Mouse (Mus musculus) layer of hippocampus, adult 9-11 months (tissue): ENCODE data around the gene Frmd5.
"Not testable (repeated sequence)": the region's sequence is repeated elsewhere in the genome, so short reads cannot be mapped to it uniquely, and the experiment has no call there.

Experiments used
- DNase-seq: peaks from one replicate; pipeline ENCODE4 v3.0.0; 2022

Frmd5 gene

DNA sequence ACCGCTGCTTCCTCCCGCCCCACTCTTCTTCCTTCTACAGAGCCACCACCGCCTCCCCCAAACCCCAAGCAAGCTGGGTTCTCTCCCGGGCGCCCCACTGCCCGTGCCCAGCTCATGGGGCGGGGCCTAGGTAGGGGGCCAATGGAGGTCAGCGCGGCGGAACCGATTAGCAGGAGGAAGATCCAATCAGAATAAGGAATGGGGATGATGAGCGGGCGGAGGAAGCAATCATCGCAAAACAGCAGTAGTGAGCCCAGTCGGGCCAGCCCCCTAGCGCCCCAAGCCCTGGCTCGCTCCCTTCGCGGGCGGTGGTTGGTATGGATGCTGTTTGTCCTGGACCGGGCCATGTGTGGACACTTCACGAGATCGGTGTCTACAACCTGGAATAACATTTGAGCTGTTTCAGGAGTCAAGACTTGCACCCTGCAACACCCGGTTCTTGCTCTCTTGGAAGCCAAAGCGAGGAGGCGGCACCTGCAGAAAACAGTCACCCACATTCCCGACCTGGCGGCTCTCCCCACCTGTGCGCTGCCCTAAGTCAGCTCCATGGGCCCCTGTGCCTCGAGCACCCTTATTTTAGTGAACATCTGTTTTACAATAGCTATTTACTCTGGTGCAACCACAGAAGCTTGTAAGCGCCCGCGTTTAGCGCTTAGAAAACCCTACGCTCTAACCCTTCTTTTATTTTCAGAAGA, at the start of gene Frmd5:
Frmd5 (minus strand) TSS at position 129 of the 695 bp plus-strand sequence.
- peak; percentile 96 for DNase-seq

DNA sequence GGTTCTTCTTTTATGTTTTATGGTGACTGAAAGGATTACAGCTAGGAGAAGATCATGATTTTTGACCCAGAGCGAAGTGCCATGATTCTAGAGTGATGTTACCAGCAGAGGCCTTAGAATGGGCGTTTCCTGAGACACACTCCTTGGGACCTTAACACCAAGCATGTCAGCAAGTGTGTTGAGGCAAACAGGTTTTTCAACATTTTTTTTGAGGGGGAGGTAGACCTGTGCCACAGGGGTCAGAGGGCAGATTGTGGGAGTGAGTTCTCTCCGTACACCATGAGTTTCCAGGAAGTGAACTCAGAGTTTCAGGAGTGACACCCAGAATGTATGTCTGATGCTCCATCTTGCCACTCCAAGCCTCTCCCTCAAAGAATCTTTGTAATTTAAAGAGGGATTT, 47.1 kb upstream of the Frmd5 start:
- no peak for DNase-seq

DNA sequence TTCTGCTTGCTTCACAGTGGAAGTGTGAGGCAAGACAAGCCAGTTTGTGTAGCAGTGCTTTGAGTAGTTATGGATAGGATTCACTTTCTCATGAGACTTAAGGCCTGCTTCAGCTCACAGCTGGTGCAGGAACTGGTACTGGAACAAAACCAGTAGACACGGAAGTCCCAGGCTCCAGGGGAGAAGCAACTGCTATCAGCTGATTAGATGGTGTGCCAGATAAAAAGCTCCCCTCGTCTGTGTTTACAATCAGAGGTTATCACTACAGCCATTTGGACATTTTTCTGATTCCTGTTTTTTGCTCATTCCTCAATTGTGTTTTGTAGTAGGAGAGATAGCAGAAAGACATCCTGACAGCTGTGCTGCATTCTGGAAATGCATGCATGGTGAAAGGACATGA, 45.2 kb upstream of the Frmd5 start:
- DNase-seq = no peak

DNA sequence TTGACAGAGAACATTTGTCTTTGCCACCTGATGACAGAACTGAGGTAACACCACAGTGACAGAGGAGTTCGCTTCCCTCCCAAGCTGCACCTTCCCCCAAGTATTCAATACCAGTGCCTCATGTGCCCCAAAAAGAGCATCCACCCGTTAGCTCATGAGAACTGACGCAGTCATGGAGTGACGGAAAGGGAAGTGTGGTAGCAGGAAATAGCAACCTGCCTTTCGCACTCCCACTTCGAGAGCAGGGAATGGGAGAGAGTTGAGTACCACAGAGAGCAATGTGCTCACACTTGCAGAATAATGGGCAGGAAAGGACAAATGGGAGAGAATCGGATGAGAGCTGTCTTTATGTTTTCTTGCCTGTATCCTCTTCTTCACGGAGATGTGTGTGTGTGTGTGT, 39.2 kb upstream of the Frmd5 start:
- DNase-seq = no peak

DNA sequence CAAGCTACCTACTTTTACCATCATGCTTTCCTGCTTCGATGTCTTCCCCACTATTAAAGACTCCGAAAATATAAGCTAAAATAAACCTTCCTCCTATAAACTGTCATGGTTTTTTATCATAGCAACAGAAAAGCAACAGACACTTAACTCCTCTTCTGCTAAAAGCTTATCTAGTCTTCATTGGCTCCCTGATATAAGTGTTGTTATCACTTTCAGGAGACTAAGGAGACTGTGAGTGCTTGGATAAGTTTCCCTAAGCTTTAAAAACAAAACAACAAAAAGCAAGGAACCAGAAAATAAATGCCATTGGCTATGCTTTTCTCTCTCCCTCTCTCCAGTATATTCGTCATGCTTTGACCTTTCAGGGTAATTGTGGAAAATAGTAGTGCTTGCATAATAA, 35.4 kb upstream of the Frmd5 start:
- no peak for DNase-seq

DNA sequence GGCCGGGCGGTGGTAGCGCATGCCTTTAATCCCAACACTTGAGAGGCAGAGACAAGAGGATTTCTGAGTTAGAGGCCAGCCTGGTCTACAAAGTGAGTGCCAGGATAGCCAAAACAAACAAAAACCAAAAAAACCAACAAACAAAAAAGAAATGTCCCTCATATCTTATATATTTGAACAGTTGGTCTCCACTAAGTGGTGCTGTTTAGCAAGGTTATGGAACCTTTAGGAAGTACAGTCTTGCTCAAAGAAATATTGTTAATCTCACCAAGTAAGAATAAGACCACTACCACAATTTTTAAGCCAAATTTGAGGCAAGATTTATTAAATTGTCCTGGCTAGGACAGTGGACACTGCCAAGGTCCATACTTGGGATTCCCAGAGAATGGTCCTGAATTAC, 34.6 kb upstream of the Frmd5 start:
- DNase-seq = no peak

DNA sequence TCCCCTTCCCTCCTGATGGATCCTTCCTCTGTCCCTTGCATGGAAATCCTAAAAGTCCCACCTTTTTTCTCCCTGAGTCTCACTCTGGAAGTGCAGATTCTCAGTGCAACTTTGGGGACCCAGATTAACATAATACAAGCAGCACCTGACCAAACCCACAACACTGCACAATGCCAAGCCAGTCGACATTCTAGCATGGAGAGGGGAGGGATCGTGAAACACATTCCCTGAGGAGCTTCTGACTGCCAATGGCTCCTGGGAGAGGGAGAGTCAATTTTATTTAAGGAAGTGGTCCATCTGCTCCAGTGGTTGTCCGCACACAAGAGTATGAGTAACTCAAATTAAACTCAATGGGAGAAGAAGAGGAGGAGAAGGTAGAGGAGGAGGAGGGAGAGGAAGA, 28.0 kb upstream of the Frmd5 start:
- no peak for DNase-seq

DNA sequence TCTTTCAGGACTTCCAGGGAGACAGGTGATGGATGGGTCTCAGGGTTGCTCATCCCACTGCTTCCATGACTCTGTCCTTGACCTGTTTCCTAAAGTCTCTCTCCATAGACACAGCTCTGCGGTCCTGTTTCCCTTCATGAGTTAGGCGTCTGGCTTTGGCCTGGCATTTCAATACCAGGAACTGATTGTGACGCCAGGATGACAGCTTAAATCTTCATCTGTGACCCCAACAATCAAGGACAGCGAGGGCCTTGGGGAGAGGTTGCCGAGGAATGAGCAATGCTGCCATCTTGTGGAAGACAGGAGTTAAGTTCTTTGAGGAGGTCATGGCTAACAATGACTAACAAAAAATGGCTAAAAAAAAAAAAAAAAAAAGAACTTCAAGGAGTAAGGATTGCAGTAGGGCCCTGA, 25.6 kb upstream of the Frmd5 start:
- peak; percentile 24 for DNase-seq

DNA sequence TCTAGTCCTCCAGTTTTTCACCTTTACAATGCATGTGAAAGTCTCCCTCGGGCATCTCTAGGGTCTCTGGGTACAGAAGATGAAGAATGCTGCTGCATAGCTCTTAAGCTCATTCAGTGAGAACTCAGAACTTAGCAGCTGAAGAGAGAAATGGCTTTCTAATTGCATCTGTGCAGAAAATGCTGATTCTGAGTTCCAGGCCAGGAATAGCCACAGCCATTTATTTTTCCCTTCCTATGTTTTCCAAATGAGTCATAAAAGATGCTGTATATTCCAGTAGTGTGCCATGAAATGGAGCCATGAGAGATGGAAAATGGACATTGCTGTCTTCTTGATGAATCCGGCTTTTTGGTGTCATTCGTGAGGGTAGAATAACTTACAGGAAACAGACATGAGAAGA, 21.5 kb upstream of the Frmd5 start:
- DNase-seq = no peak

DNA sequence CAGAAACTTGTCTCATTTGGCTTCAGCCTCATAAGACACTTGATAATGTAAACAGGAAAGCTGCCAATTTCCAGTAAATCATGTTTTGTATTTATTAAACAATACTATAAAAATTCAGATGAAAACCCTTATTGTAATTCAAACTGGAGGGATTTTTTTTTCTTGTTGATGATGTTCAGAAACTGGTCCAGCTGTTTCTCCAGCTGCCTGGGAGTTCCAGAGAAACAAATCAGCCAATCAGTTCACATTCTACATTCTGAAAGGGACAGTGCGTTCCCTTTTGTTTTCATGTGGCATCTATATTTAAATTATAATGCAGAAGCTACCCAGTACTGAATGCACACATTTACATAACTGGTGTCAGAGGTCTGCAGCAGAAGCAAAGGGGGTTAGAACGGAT, 19.3 kb upstream of the Frmd5 start:
- DNase-seq = no peak

DNA sequence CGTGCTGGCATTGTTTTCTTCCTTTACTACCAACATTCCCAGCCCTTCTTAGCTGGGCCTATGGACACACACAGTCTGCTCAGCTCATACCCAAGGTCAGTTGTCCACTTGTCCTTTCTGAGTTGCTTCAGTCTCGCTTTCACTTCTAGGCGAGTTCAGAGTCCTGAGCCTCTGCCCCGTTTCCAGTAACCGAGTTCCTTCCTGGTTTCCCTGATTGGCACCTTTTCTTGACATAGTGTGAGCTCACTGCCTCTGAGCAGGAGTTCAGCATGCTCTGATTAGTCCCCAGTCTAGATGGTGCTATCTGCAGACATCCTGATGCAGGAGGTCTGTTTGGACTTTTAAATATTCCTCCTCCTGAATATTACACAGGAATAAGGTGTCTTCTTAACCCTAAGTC, 17.8 kb upstream of the Frmd5 start:
- DNase-seq = no peak

DNA sequence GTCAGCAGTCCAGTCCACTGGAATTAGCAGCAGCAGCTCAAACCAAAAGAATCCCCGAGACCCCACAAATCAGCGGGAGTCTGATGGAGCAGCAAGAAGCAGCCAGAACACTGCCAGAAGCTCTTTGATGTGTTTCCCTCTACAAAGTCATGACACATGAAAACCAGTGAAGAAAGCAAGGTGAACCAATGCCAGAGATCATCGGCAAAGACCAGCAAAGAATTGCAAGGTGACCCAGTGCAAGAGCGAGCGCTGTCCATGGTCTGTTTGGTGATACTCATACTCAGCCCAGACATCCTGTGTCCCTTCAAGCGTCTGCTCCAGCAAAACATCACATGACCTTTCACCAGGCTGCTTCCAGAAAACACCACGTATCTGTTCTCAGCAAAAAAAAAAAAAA, 14.9 kb upstream of the Frmd5 start:
- DNase-seq = no peak

DNA sequence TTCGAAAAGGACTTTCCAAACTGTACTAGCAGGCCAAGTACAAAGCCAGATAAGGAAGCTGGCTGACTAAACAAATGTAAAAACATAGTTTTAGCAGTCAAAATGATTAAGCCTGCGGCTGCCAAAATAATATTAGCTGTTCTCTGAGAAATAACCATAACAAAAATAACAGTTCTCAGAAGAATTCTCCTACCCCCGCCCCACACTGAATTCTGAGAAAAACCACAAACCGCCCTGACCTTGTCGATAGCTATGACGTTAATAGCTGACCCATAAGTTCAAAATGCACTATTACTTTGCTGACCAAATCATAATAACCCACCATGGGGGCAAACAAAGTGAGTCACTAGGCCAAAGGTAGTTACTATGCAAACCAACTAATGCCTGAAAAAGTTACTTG, 4.0 kb upstream of the Frmd5 start:
- not testable (repeated sequence) for DNase-seq

DNA sequence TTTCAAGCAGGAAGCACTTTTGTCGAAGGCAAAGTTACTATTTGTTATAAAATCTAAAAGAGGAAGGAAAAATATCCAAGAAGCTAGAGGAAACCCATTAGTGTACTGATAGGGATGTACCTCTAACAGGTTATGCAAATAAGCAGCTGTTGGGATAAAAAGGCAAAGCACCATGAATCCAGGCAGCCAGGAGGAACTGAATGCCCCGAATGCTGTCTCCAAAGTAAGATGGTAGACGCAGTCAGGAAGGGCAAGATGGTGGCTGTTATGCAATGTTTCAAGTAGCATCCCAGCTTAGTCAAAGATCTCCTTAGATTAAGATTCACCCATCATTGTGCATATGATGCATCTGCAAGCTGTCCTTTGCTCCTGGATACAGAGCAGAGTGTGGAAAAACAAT, 2.2 kb upstream of the Frmd5 start:
- DNase-seq = no peak

DNA sequence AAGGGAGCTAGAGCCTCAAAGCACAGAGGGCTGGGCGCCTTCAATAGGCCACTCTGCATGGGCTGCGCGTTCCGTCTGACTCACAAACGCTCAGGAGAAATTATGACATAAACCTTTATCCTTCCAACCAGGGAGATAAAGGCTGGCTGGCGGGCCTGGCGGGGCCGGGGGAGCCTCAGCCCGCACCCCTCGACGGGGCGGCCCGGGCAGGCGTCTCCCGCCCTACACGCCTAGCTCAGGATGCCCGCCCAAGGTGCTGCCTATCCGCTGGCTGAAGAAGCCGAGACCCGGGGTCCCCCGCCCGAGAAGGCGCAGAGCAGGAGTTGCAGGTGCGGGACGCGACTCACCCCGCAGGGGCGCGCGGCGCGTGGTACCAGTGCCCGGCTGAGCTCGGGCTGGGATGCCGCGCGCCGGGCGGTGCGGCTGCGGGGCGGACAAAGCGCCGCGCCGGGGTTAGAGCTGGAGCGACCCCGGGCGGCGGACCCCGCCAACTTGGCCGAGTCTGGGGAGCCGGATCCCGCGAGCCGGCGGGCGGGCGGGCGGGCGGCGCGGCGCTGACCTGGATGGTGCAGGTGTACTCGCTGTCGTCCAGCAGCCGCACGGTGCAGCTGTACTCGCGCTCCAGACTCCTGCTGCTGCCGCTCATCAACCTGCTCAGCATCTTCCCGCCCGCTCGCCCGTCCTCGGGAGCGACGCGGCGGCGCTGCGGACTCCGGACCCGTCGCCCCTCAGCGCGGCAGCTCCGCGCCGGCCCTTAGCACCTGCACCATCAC, 530 bp downstream of the Frmd5 start:
- no peak for DNase-seq

DNA sequence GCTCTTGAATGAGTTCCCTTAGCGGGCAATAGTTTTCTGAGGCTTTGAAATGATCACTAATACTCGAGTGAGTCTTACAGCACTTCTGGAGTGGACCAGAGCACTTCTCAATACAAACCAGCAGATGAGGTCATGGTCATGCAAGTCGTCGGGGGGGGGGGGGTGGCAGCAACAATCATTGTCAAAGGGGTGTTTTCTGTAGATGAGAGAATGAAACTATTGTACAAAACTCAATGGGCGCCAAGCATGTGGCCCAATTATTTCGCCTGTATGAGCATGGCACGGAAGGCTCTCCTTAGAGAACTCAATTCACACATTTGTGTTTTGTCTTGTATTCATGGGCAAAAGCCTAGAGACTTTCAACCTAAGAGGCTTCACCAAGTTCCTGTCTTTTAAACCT, 7.8 kb downstream of the Frmd5 start:
- peak; percentile 65 for DNase-seq

DNA sequence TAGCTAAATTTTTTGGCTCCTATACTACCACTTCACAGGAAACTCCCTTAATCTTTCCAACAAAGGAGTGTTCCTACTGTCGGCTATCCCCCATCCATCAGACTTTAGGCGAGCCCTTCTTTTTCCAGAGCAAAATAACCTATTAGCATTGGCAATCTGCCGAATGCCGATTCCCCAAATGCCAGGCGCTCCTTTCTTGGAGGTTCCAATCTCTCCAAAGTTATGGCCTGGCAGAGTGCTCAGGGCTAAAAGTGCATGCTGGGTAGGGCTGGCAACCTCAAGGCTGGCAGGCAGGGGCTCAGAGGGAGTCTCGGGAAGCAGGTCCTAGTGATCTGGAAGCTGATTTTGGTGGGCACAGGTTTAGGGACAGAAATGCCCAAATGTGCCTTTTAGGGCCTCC, 10.9 kb downstream of the Frmd5 start:
- DNase-seq = no peak

DNA sequence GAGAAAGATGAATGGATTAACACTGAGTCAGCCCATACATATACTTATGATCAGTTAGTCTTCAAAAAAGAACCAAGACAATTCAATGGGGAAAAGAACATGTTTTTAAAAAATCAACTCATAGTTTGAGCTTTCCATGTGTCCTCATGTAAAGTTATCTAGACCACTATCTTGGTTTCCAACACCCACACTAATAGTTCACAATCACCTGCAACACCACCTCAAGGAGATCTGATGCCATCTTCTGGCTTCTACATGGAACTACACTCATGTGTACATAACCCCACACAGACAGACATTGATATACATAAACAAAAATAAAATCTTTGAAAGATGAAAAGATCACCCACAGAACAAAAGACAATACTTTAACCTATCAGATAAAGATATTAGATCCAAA, 17.1 kb downstream of the Frmd5 start:
- no peak for DNase-seq

DNA sequence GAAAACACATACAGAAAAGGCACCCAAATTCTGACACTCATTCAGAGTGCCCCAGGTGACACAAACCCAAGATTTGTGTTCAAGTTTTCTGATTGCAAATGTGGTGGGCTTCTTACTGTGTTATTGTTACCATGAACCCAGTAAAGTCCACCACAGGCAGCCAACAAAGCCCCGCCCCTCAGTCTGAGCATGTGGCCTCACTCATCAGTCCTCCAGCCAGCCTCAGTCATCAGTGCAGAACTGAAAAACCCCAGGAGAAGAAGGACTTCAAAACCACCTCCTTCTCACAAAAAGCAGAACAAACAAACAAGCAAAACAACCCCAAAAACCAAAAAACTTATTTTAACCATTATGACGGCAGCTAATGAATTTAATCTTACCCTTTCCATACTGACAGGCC, 18.5 kb downstream of the Frmd5 start:
- DNase-seq = no peak

DNA sequence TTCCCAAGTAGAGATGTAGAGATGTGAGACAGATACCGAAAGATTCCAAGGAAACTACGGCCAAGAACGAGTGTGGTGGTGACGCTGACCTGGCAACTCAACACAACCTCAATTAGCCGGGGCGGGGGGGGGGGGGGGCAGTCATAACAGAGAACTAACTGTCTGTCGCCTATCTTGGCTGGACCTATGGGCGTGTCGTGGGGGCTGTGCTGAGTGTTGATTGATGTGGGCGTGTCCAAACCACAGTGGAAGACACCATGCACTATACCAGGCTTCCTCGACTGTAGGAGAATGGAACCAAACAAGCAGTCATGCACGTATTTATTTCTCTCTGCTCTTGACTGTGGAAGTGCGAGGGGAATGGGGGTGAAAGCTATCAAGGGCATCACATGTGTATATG, 19.1 kb downstream of the Frmd5 start:
- DNase-seq = peak; percentile 63

DNA sequence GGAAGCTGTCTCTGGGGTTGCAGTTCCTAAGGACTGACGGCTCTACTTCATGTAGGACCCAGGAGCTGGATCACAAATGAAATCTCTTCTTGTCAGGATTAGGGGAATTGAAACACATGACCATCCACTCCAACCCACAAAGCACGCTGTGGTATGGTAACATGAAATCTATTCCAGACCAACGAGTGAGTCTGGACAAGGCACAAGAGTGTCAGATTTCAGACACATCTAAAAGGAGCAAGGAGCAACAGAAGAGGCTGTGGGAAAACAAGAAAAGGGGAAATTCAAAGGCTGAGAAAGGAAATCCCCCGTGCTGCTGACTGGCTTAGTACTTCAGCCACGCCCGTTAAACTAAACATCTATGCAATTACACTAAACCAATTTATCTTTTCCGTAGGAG, 19.6 kb downstream of the Frmd5 start:
- no peak for DNase-seq

DNA sequence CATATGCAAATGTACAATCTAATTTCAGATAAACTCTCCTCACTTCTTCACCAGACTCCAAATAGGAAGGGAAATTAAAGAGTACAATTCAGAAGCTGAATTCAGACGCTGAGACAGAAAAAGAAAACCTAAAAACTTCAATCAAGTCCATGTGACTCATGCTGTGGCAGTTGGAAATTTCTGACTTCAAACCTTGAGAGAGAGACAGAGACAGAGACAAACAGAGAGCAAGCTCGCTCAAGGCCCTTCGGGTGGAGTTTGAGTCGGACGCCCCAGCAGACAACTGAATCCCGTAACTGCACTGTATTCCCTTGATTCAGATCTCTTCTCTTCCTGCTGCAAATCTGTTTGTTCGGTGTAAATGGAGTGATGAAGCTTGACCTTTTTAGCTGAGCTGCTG, 30.7 kb downstream of the Frmd5 start:
- DNase-seq = no peak

DNA sequence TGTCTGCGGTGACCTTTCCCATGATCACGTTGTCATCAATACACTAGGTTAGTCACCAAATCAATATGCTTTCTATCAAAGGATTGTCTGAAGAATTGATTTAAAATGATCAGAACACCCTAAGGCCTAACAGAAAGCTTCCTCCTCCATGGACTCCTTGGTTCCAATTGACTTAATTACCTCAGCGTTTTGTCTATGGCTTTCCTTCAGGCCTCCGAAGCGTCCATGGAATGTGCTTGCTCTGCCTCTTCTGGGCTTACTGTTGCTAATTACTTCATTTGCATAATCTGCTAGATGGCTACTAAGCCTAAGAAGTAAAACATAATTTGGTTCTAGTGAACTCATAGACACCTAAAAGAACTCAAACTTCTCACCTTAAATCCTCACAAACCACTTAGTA, 42.0 kb downstream of the Frmd5 start:
- DNase-seq = no peak

DNA sequence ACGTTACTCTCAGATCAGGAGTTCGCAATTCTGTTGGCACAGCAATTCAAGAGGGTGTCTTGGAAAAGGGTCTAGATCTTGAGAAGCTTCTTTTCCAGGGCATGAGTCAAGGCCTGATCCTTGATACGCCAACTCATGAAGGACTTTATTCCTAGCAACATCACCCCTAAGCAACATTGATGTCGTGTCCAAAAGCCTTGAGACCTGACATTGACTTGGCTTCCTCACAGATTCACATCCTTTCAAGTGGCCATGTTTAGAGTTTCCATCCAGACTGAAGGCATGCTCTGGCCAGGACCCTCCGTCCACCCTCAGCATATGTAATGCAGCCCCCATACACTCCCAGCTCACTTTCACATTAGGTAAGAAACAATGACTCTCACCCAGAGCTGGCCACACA, 45.0 kb downstream of the Frmd5 start:
- DNase-seq = no peak

DNA sequence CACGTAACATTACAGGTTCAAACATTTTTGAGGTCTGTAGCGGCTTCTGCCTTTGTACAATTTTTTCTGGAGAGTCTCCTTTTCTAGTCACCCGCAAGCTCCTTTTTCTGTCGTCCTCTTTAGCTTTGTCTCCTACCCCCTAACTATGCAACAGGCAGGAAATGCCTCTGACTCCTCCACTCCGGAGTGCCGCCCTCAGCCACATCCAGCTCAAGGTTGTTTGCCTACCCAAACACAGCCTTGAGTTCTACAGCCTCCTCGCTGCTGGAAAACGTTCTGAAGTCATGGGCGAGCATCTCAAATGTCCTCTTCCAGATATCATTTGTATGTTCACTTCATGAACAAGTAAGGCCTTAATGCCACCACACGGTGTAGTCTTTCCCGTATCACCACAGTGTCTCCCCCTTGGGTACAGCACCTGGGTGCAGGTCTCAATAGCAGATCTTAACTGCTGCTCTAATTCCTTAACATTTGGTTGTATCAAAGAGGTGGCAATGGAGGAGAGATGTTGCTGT, 45.5 kb downstream of the Frmd5 start:
- DNase-seq = no peak
